ENCODE assay signal across 13 mouse cellular contexts in the genomic region with DNA sequence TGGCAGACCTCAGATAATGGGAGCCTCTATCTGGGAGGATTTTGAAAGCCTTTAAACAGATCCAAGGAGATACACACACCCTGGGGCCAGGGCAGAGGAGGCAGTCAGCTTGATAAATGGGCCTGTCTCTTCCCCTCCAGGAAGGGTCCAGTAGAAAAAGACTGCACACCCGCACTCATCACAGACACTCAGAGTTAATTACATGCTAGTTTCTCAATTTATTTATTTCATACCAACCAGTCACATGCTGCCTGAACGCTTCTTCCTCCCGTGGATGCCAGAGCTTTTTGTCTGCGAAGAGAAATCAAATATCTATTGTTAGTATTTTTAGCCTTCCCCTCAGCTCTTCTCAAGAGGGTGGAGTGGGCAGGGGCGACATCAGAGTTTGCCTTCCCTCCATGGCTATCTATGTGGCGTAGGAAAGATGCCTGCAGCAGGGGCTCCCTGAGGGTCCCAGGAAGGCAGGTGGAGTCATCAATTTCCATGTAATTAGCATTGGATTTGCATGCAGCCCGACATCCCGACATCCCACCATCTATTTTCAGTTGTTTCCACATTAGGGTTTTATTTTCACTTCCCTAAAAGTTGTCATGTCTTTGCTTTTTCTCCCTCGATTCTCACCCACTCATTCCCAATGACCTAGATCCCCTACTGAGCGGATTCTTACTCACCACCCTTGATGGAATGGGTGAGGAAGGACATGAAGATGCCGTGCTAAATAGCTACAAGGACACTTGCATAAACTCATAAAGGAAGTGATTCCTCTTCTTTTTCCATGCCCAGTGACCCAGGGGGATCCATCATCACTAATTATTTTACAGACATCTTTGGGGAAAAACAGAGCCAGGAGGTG. TPM values are rescaled to one million over a fixed set of nuclear protein-coding genes. Genes with fewer than 3 reads are reported as not detected.
DNase-seq lines count a peak whose midpoint lies in the region; ATAC-seq and TF ChIP-seq lines count a peak whose summit lies in the region.
"Had no signal": no experiment of that assay in that cellular context is flagged by ENCODE, and none has a peak within 500 bp of the region (broad histone marks: within the 10 kb centered on the region; RNA-seq: fewer than 3 reads in every experiment).

No protein-coding gene starts in this region.

- peak; percentile 23 to 38 for DNase-seq in left cerebral cortex, postnatal 25 days (ENCODE audit: low spot score in 2 of 2)
- no peak for DNase-seq in left cerebral cortex, postnatal 36 days (ENCODE audit: low spot score in 2 of 2)
- no peak for DNase-seq in midbrain, postnatal 0 days (ENCODE audit: low spot score)
- no peak for DNase-seq in right cerebral cortex, postnatal 10 days (ENCODE audit: low spot score in 2 of 2)
- DNase-seq: heart, adult 2 months; kidney, adult 18-20 months; thymus, postnatal 36 days had no signal

- H3K27me3 ChIP-seq in forebrain, embryonic 12.5 days = no peaks in the 10 kb centered on the region
- H3K27me3 ChIP-seq in hindbrain, embryonic 12.5 days = no peaks in the 10 kb centered on the region
- H3K27me3 ChIP-seq in midbrain, postnatal 0 days (ENCODE audit: insufficient read depth, low read length) = no peaks in the 10 kb centered on the region
- H3K27me3 ChIP-seq in intestine, embryonic 16.5 days (replicated peaks; ENCODE audit: control insufficient read depth, insufficient read depth, low read length) = no peaks in the 10 kb centered on the region
- H3K27me3 ChIP-seq: limb, embryonic 12.5 days; lung, embryonic 15.5 days had no signal

- no peak overlapping the region for H3K9ac ChIP-seq in forebrain, embryonic 12.5 days
- no peak overlapping the region for H3K9ac ChIP-seq in hindbrain, embryonic 12.5 days
- no peak overlapping the region for H3K9ac ChIP-seq in midbrain, postnatal 0 days (replicated peaks; ENCODE audit: low read length, poor library complexity, severe bottlenecking)
- H3K9ac ChIP-seq in intestine, embryonic 16.5 days (ENCODE audit: low read depth, low read length) = no peak overlapping the region
- H3K9ac ChIP-seq: limb, embryonic 12.5 days; lung, embryonic 15.5 days had no signal

- TF ChIP-seq CTCF in midbrain, postnatal 0 days (IDR thresholded peaks at IDR 0.05) = no peak

- H3K9me3 ChIP-seq in forebrain, embryonic 12.5 days = no peaks in the 10 kb centered on the region
- H3K9me3 ChIP-seq in hindbrain, embryonic 12.5 days (replicated peaks) = no peaks in the 10 kb centered on the region
- no peaks in the 10 kb centered on the region for H3K9me3 ChIP-seq in midbrain, postnatal 0 days (ENCODE audit: low read length)
- H3K9me3 ChIP-seq in intestine, embryonic 16.5 days (ENCODE audit: control insufficient read depth, low read length) = no peaks in the 10 kb centered on the region
- H3K9me3 ChIP-seq: limb, embryonic 12.5 days; lung, embryonic 15.5 days had no signal

- no peaks in the 10 kb centered on the region for H3K36me3 ChIP-seq in forebrain, embryonic 12.5 days (replicated peaks)
- H3K36me3 ChIP-seq in hindbrain, embryonic 12.5 days = no peaks in the 10 kb centered on the region
- H3K36me3 ChIP-seq in midbrain, postnatal 0 days (ENCODE audit: insufficient read depth, low read length) = peaks cover 3% of the 10 kb centered on the region; the same call in 1 of the 2 replicates
- H3K36me3 ChIP-seq in intestine, embryonic 16.5 days (ENCODE audit: control insufficient read depth, insufficient read depth, low read length) = no peaks in the 10 kb centered on the region
- H3K36me3 ChIP-seq: limb, embryonic 12.5 days; lung, embryonic 15.5 days had no signal

- no peak overlapping the region for H3K4me3 ChIP-seq in forebrain, embryonic 12.5 days (replicated peaks)
- no peak overlapping the region for H3K4me3 ChIP-seq in hindbrain, embryonic 12.5 days
- no peak overlapping the region for H3K4me3 ChIP-seq in midbrain, postnatal 0 days (ENCODE audit: low read depth, low read length)
- H3K4me3 ChIP-seq in intestine, embryonic 16.5 days (ENCODE audit: low read length) = no peak overlapping the region
- H3K4me3 ChIP-seq: heart, adult 2 months; limb, embryonic 12.5 days; lung, embryonic 15.5 days had no signal

- ATAC-seq in forebrain, embryonic 12.5 days (ENCODE audit: low FRiP score) = no peak
- ATAC-seq in hindbrain, embryonic 12.5 days (ENCODE audit: low FRiP score) = peak; percentile 61
- ATAC-seq in midbrain, postnatal 0 days (ENCODE audit: low FRiP score) = no peak
- ATAC-seq in intestine, embryonic 16.5 days = no peak

- H3K4me1 ChIP-seq in forebrain, embryonic 12.5 days = 0 out of 2 replicates have a peak, but pooled peaks cover 8% of the 10 kb centered on the region
- H3K4me1 ChIP-seq in hindbrain, embryonic 12.5 days = peaks cover 11% of the 10 kb centered on the region
- H3K4me1 ChIP-seq in midbrain, postnatal 0 days (ENCODE audit: insufficient read depth, low read length) = no peaks in the 10 kb centered on the region; the same call in 1 of the 2 replicates
- H3K4me1 ChIP-seq in intestine, embryonic 16.5 days (ENCODE audit: control insufficient read depth, insufficient read depth, low read length) = no peaks in the 10 kb centered on the region
- H3K4me1 ChIP-seq: limb, embryonic 12.5 days had no signal

- no peak overlapping the region for H3K4me2 ChIP-seq in forebrain, embryonic 12.5 days
- H3K4me2 ChIP-seq in hindbrain, embryonic 12.5 days (replicated peaks) = no peak overlapping the region
- H3K4me2 ChIP-seq in midbrain, postnatal 0 days (ENCODE audit: low read depth, low read length, poor library complexity, severe bottlenecking) = no peak overlapping the region
- H3K4me2 ChIP-seq in intestine, embryonic 16.5 days (ENCODE audit: low read depth, low read length) = no peak overlapping the region
- H3K4me2 ChIP-seq: limb, embryonic 12.5 days; lung, embryonic 15.5 days had no signal

- 71% methylated on average over 11 of the region's 11 CpGs for WGBS in forebrain, embryonic 12.5 days
- WGBS in hindbrain, embryonic 12.5 days = 53% methylated on average over 11 of the region's 11 CpGs
- 41% methylated on average over 11 of the region's 11 CpGs for WGBS in midbrain, postnatal 0 days
- WGBS in intestine, embryonic 16.5 days = 57% methylated on average over 11 of the region's 11 CpGs

- intact Hi-C loops in left cerebral cortex, postnatal 25 days (cut with DNase I) = loop anchor here (5.0 kb wide), 2 partner anchors 66 to 106 kb away; no protein-coding TSS in a partner anchor
- intact Hi-C loops in left cerebral cortex, postnatal 36 days (cut with DNase I) = loop anchor here (5.0 kb wide), 1 partner anchor 51 kb away; no protein-coding TSS in a partner anchor

- H3K27ac ChIP-seq in forebrain, embryonic 12.5 days = peak overlapping the region; percentile 42; the same call in 1 of the 2 replicates
- H3K27ac ChIP-seq in hindbrain, embryonic 12.5 days = peak overlapping the region; percentile 76
- H3K27ac ChIP-seq in midbrain, postnatal 0 days (ENCODE audit: low read depth, low read length) = peak overlapping the region; percentile 72
- H3K27ac ChIP-seq in intestine, embryonic 16.5 days (ENCODE audit: low read length) = no peak overlapping the region
- H3K27ac ChIP-seq: heart, adult 2 months; limb, embryonic 12.5 days; lung, embryonic 15.5 days had no signal

RNA-seq across cellular contexts. Expression of gene Crtam, which starts 46.9 kb away (rescaled TPM):
- not detected for total RNA-seq in left cerebral cortex, postnatal 25 days (2021)
- total RNA-seq in left cerebral cortex, postnatal 36 days (2021) = under 1 TPM; 0.10 to 0.29 TPM
- 0.17 and 0.18 TPM in 2 replicates for polyA plus RNA-seq in forebrain, embryonic 12.5 days (2016; fragmentation: Nextera tagmentation; extraction: Ambion mirVana)
- 0.18 and 0.30 TPM in 2 replicates for polyA plus RNA-seq in hindbrain, embryonic 12.5 days (2016; fragmentation: Nextera tagmentation; extraction: Ambion mirVana)
- total RNA-seq in midbrain, postnatal 0 days (2014; rRNA removed) = 0.05 TPM in 1 of 2 replicates, not detected in the other
- 0.28 and 0.37 TPM in 2 replicates for polyA plus RNA-seq in midbrain, postnatal 0 days (2015; fragmentation: Nextera tagmentation; extraction: Ambion mirVana)
- 0.09 and 0.18 TPM in 2 replicates for polyA plus RNA-seq in intestine, embryonic 16.5 days (2015; fragmentation: Nextera tagmentation; extraction: Ambion mirVana)
- total RNA-seq: heart, adult 2 months; layer of hippocampus, adult 8-10 months had no signal
- polyA plus RNA-seq: lung, embryonic 15.5 days had no signal

Comparison
In these comparisons a context has a peak if more than half of its experiments do, and no peak if none do; other contexts are left out.
1. DNase-seq: peak in left cerebral cortex, postnatal 25 days (2 of 2); none in left cerebral cortex, postnatal 36 days (0 of 2), midbrain, postnatal 0 days (single experiment) and right cerebral cortex, postnatal 10 days (0 of 2).